Mouse (Mus musculus) cortical plate, adult 2 months (tissue): Measurements from ENCODE around the gene Lenep. TPM values are rescaled to one million over a fixed set of nuclear protein-coding genes. Genes with fewer than 3 reads are reported as not detected.
A peak's percentile ranks its signal among the peaks of the same experiment; 100 is the strongest.

Experiments
- H3K27ac ChIP-seq: fragments of 200-500 bp; 2 replicates; pipeline ENCODE4 v1.5.1; 2012; ENCODE audit warnings: low read length, control low read depth, inconsistent platforms; ENCODE audit not compliant: insufficient read depth
- H3K4me1 ChIP-seq: fragments of 200-500 bp; 2 replicates; pipeline ENCODE4 v1.6.1; 2011; ENCODE audit warnings: low read length; ENCODE audit not compliant: control insufficient read depth, insufficient read depth
- H3K4me3 ChIP-seq: fragments of 200-500 bp; 2 replicates; pipeline ENCODE4 v1.5.1; 2011; ENCODE audit warnings: mild to moderate bottlenecking, low read length, control low read depth; ENCODE audit not compliant: insufficient read depth
- CTCF ChIP-seq: fragments of 200-500 bp; IDR thresholded peaks from 2 replicates; pipeline ENCODE4 v1.5.1; 2011; ENCODE audit warnings: mild to moderate bottlenecking, control low read depth, low read length; ENCODE audit not compliant: insufficient read depth; ENCODE audit errors: extremely low read depth
- POLR2A ChIP-seq: fragments of 200-500 bp; IDR thresholded peaks from 2 replicates; pipeline ENCODE4 v1.6.1; 2011; ENCODE audit warnings: mild to moderate bottlenecking, low read length, control low read depth; ENCODE audit not compliant: insufficient read depth; ENCODE audit errors: extremely low read depth
- polyA plus RNA-seq: library from polyadenylated mRNA; depleted of rRNA; stranded (reverse); fragments of >200 nt; gene quantifications from 2 replicates; pipeline ENCODE4 v1.2.3, GENCODE M21; 2012

Lenep gene
- polyA plus RNA-seq, 1 experiment, result 5.1 TPM

DNA sequence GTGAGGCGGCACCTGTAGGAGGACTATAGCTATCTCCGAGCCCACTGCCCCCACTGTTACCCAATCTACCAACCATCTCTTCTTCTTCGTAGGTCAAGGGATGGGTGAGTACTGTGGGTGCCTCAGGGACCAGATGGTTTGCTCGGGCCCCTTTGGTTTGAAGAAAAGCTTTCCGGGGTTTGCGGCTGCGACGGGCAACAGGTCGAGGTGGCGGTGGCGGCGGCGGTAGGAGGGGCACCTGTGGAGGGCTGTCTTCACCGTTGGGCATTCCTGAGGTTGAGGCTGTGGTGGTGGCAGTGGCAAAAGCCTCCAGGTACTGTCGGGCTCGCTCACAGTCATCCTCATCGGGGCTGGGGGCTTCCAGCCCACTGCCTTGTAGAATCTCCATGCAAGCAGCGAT is 21.9 kb downstream of the Lenep start:
- H3K27ac ChIP-seq, result no peak overlapping the region
- H3K4me3 ChIP-seq, result no peak overlapping the region
- no peak for TF ChIP-seq CTCF
- TF ChIP-seq POLR2A, result no peak
- H3K4me1 ChIP-seq, result peaks cover 2% of the 10 kb centered on the region; the same call in 1 of the 2 replicates

DNA sequence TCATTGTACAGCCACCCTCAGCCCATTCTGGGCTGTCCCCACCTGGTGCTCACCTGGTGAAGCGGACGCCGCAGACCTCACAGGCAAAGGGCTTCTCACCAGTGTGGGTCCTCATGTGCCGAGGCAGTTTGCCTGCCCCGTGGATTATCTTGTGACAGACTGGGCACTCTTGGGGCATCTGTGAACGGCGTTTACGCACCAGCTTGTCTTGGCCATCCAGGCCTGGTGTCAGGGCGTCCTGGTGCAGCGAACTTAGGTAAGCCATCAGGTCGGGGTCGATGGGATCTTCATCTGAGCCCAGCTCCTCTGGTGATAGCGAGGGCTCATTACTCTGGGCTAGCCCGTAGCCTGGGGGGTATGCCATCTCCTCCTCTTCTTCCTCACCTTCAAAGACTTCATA is 22.3 kb downstream of the Lenep start:
- no peak for TF ChIP-seq CTCF
- no peak for TF ChIP-seq POLR2A
- H3K4me1 ChIP-seq, result peaks cover 2% of the 10 kb centered on the region; the same call in 1 of the 2 replicates
- no peak overlapping the region for H3K27ac ChIP-seq
- no peak overlapping the region for H3K4me3 ChIP-seq

DNA sequence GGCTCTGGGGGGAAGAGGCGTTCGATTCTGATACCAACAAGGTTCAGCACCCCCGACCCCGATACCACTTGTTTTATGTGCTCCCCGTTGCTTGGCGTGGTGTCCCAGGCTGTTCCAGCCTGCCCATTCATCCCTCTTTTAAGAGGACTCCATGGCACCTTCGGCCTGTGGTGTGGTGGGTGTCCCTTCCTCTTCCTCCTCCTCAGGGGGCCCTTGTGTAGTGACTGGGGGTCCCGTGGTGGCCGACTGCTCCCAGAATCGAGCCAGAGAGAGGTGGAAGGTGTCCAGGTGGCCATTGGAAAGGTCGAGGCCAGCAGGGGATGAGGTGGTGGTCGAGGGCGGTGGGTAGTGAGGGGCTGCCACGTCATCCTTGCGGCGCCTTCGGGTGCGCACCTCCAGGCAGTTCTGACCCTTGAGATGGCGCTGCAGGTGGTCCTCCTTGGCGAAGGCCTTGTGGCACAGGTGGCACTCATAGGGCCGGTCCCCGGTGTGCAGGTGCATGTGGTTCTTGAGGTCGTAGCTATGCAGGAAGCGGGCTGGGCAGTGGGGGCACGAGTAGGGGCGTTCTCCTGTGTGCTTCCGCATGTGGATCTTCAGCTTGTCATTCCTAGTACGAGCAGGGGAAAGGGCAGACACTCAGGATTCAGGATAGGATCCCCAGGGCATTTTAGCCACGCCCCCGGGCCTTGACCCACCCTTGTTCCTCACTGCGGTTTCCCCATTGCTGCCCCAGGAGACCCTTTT is 23.0 kb downstream of the Lenep start:
- peaks cover 2% of the 10 kb centered on the region; the same call in 1 of the 2 replicates for H3K4me1 ChIP-seq
- no peak overlapping the region for H3K4me3 ChIP-seq
- TF ChIP-seq CTCF (no peak), POLR2A (no peak)
- no peak overlapping the region for H3K27ac ChIP-seq

DNA sequence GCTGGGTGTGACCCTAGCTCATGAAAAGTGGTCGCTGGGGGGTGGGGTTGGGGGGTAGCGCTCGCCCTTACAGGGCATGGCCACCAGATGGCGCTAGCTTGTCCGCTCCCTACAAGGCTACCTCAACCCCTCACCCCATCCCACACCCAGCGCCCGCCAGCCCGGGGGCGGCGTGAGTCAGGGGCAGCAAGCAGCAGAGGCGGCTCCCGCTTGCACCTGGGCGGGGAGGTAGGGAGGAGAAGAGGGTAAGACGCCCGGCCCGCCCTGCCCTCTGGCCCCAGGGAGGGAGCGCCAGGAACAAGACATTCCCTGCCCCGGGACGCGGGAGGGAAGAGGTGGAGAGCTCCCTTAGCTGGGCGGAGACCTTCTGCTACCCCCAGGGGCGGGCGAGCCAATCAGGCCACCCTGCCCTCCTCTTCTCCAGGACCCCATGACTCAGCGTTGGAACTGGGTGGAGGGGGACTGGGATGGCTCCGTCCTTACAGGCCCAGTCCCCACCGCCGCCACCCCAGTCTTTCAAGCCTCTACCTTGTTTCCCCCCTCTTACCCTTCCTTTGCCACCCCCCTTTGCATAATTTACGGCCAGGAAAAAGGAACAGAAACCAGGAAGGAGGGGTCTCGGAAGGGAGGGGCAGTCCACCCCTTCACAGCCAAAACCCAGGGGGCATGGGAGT is 24.1 kb downstream of the Lenep start:
- TF ChIP-seq POLR2A (no peak), CTCF (peak; percentile 74)
- peak overlapping the region; percentile 47 for H3K4me3 ChIP-seq
- peaks cover 2% of the 10 kb centered on the region; the same call in 1 of the 2 replicates for H3K4me1 ChIP-seq
- H3K27ac ChIP-seq, result peak overlapping the region; percentile 68

DNA sequence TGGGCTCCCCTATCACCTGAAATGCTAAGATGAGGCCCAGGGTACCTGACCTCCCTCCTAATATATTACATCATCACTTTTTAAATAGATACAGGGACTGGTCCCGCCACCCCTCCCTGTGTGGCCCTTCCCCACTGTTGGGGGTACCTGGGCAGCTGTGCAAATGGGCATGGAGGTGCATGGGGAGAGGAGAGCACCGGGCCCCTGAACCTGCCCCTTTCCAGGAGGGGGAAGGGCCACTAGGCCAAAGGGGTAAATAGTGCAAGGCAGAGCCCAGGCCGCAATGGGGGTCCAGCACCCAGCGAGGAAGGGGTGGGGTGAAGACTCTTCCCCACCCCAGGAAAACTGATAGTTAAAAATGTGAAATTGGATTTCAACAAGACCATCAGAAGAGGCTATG is 24.8 kb downstream of the Lenep start:
- Histone ChIP-seq H3K27ac (no peak overlapping the region), H3K4me3 (peak overlapping the region; percentile 47; the same call in 1 of the 2 replicates), H3K4me1 (peaks cover 2% of the 10 kb centered on the region; the same call in 1 of the 2 replicates)
- TF ChIP-seq CTCF (no peak), POLR2A (no peak)

DNA sequence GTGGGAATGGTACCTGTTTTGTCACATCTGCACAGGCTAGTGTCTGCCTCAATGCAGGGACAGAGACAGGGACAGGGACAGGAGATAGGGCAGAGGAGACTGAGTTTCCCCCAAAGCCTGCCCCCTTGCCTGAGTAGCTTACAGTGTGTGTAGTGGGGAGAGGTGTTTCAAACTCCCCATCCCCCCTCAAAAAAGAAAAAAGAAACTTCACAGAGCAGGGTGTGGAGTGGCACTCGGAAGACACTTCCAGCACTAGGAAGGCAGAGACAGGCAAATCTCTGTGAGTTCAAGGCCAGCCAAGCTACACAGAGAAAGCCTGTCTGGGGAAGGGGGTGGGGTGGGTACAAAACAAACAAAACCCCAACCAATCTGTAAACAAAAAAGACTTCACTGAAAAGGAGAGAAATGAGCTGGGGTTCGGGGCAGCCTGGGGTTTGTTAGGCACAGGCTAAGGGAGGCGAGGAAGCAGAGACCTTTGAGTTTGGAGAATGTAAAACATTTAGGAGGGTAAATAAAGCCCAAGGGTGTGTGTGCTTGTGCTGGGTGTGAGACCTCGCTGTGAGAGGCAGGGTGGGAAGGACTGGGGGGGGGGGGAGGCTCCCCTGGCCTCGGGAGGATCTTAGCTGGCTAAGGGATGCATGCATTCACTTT is 28.9 kb downstream of the Lenep start:
- Histone ChIP-seq H3K27ac (no peak overlapping the region), H3K4me1 (peaks cover 2% of the 10 kb centered on the region; the same call in 1 of the 2 replicates), H3K4me3 (no peak overlapping the region)
- TF ChIP-seq CTCF (no peak), POLR2A (no peak)

DNA sequence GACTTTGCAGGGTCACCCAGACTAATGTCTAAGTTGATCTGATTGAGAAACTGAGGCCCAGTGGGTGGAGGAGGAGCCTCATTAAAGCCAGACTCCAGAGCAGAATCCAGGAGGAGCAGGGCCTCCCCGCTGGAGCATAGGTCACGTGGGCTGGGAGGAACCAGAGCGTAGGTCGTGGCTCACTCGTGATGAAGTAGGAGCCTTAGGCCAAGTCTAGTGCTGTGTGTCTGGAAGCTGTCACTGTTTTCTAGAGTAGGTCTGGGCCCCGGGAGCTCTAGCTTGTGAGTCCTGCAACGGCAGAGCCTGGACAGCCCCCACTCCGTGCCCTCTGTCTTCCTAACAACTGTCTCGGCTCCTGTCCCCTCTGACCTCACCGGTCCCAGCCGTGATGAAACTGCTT is 35.3 kb downstream of the Lenep start:
- Histone ChIP-seq H3K4me3 (no peak overlapping the region), H3K4me1 (no peaks in the 10 kb centered on the region), H3K27ac (no peak overlapping the region)
- TF ChIP-seq POLR2A, result no peak
- TF ChIP-seq CTCF, result no peak

DNA sequence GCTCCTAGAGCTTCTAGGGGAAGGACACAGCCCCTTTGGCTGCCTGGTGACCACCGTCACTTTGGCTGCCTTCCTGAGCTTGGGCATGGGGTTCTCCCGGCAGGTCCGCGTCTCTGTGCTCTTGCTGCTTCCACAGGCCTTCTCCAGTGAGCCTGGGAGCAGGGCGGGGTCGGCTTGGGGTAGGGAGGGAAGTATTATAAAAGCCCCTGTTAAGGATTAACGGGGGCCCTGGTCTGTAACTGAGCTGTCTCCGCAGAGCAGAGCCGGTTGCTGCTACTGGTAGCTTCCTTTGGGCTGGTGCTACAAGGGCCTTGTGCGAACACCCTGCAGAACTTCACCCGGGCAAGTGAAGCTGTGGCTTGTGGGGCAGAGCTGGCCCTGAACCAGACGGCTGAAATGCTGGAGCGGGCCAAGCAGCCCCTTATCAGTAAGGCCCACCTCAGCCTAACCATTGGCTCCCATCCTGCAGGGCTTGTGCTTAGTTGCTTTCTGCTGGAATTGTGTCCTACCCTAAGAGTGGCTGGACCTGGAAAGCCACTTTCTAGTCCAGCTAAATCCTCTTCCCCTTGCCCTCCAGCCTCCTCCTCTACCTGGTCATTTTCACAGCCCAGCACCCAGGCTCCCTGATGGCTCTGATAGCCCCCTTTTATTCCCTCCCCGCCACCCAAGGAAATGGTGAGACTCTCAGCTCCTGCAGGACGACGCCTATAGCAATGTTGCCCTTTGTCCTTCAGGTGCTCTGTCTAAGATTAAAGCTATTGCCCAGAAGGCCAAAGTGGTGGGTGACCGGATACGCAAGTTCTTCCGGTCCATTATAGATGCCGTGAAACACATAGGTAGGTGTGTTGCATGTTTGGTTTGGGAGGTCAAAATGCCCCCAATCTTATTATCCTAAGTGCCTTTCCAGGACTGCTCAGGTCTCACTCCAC is 36.8 kb downstream of the Lenep start:
- Histone ChIP-seq H3K4me1 (no peaks in the 10 kb centered on the region), H3K27ac (no peak overlapping the region), H3K4me3 (no peak overlapping the region)
- TF ChIP-seq POLR2A (no peak), CTCF (no peak)

DNA sequence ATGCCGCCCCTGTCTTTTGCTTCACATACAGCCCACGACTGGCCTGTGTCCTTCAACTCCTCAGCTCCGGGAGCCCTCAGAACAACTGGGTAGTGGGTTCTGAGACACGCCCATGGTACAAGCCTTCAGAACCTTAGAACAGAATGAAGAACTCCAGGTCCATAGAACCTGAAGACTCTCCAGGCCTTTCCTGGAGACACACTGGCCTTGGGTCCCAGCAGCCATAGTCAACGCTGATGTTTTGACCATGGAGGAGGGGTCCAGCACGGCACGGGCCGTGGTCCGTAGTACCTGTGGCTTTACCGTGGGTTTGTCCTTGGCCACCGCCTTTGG is 37.5 kb downstream of the Lenep start, which contains the start of gene Dcst1:
Dcst1 (minus strand) TSS at position 101 of the 333 bp plus-strand sequence.
- TF ChIP-seq CTCF (no peak), POLR2A (no peak)
- H3K4me3 ChIP-seq, result no peak within 1 kb of the TSS
- no peaks in the 10 kb centered on the region for H3K4me1 ChIP-seq
- no peak within 1 kb of the TSS for H3K27ac ChIP-seq
